Mouse (Mus musculus) kidney, postnatal 0 days (tissue): Measurements from ENCODE around the gene Tmem203. TPM values are rescaled to one million over a fixed set of nuclear protein-coding genes. Genes with fewer than 3 reads are reported as not detected.

Experiments
- ATAC-seq: fragments of 200-750 bp; cut with Nextera tagmentation; replicated peaks from 2 replicates; pipeline ENCODE4 v1.8.0; 2017; ENCODE audit warnings: low read depth, moderate number of reproducible peaks, moderate TSS enrichment, moderate library complexity; ENCODE audit not compliant: low FRiP score
- DNase-seq: peaks from one replicate; pipeline ENCODE4 v3.0.0-alpha.2; 2016; ENCODE audit warnings: low spot score
- H3K27ac ChIP-seq: fragments of 300-500 bp; sonication (generic); 2 replicates; pipeline ENCODE4 v1.5.1; 2014; ENCODE audit warnings: mild to moderate bottlenecking
- H3K27me3 ChIP-seq: fragments of 300-500 bp; sonication (generic); 2 replicates; pipeline ENCODE4 v1.6.1; 2014; ENCODE audit warnings: low read length, mixed read lengths; ENCODE audit not compliant: insufficient read depth
- H3K36me3 ChIP-seq: fragments of 300-500 bp; sonication (generic); 2 replicates; pipeline ENCODE4 v1.6.1; 2014; ENCODE audit warnings: low read length, mixed read lengths; ENCODE audit not compliant: insufficient read depth
- H3K4me1 ChIP-seq: fragments of 300-500 bp; sonication (generic); replicated peaks from 2 replicates; pipeline ENCODE4 v1.6.1; 2014; ENCODE audit warnings: antibody characterized with exemption, low read length, mixed read lengths; ENCODE audit not compliant: insufficient read depth
- H3K4me2 ChIP-seq: fragments of 300-500 bp; sonication (generic); 2 replicates; pipeline ENCODE4 v1.6.1; 2014; ENCODE audit warnings: mild to moderate bottlenecking, low read length, moderate library complexity, mixed read lengths
- H3K4me3 ChIP-seq: fragments of 300-500 bp; sonication (generic); replicated peaks from 2 replicates; pipeline ENCODE4 v1.5.1; 2014; ENCODE audit warnings: low read depth, low read length
- H3K9ac ChIP-seq: fragments of 300-500 bp; sonication (generic); 2 replicates; pipeline ENCODE4 v1.6.1; 2014; ENCODE audit warnings: low read depth, low read length
- H3K9me3 ChIP-seq: fragments of 300-500 bp; sonication (generic); replicated peaks from 2 replicates; pipeline ENCODE4 v1.6.1; 2016; ENCODE audit warnings: low read length, inconsistent platforms, mixed read lengths
- CTCF ChIP-seq: IDR thresholded peaks from 2 replicates; pipeline ENCODE4 v1.5.1; 2016; ENCODE audit warnings: antibody characterized with exemption, low read depth, mild to moderate bottlenecking, moderate library complexity
- WGBS: fragments of 180-500 bp; shearing (Covaris S2); extraction: QIAGEN DNeasy Blood & Tissue Kit; methylation state at CpG from one replicate; pipeline ENCODE4 v1.1.7; 2014; 5-methylcytosine and 5-hydroxymethylcytosine counted together
- polyA plus RNA-seq: library from polyadenylated mRNA; unstranded; fragments of >200 nt; fragmentation: Nextera tagmentation; extraction: Ambion mirVana; gene quantifications from 2 replicates; pipeline ENCODE4 v1.2.1, GENCODE M21; 2015

Tmem203 gene
- polyA plus RNA-seq, 1 experiment from 2014 or later: 46.7 TPM

DNA sequence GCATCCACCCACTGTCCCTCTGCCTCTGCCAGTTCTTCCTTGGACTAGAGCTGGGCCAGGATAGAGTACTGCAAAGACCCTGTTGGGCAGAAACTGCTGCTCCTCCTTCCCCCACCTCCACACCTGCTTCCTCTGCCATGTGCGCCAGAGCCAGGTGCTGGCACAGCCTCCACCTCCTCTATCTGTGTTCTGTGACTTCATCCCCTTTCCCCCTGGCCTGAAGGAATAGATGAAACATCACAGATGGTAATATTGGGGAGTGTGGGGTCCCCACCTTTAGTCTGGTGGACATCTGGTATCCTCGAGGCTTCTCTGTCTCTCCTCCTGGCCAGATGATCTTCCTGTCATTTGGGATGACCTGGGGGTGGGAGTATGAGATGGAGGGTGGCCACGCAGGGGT, 48.2 kb downstream of the Tmem203 start:
- H3K4me1 ChIP-seq: peaks cover 3% of the 10 kb centered on the region; the same call in 1 of the 2 replicates
- no peak for DNase-seq
- 69% methylated on average over 3 of the region's 3 CpGs for WGBS
- H3K9me3 ChIP-seq: no peaks in the 10 kb centered on the region
- TF ChIP-seq CTCF: no peak
- H3K4me2 ChIP-seq: no peak overlapping the region
- H3K36me3 ChIP-seq: no peaks in the 10 kb centered on the region
- H3K27me3 ChIP-seq: peaks cover 5% of the 10 kb centered on the region; the same call in 1 of the 2 replicates
- no peak for ATAC-seq
- no peak overlapping the region for H3K27ac ChIP-seq
- H3K9ac ChIP-seq: no peak overlapping the region
- no peak overlapping the region for H3K4me3 ChIP-seq

DNA sequence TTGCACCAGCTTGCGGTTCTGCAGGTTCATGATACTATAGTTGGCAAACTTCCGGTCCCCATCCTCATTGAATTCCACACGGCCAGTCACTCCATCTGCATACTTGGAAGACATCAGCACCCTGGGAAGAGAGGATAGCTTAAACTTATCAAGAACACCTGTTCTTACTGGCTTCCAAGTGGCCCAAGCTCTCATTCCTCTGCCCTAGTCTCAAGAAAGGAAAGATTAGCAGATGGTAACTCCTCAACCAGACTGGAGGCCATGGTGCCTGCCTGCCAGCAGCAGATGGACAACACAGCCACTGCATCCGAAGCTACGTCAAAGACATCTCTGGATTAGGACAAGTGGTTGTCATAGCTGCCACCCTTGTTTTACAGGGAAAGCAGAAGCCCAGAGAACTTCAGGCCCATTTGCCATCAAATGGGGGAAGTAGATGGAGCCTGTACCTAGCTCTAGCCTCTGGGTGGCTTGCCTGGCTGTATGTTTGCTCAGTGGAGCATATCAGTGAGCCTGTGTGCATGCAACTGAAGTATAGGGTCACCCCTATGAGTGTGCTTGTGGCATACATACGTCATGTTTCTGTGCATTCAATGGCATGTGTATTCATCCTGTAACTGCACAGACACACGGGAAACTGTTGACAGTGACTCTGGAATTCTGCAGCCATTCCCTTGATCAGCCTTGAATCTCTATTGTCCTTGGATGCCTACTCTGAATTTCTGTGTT, 48.9 kb downstream of the Tmem203 start:
- H3K4me3 ChIP-seq: peak overlapping the region; percentile 24; the same call in 1 of the 2 replicates
- peak overlapping the region; percentile 64; the same call in 1 of the 2 replicates for H3K4me2 ChIP-seq
- H3K36me3 ChIP-seq: no peaks in the 10 kb centered on the region
- no peaks in the 10 kb centered on the region for H3K9me3 ChIP-seq
- TF ChIP-seq CTCF: no peak
- peaks cover 5% of the 10 kb centered on the region; the same call in 1 of the 2 replicates for H3K27me3 ChIP-seq
- no peak overlapping the region for H3K9ac ChIP-seq
- peaks cover 3% of the 10 kb centered on the region; the same call in 1 of the 2 replicates for H3K4me1 ChIP-seq
- DNase-seq (no peak), ATAC-seq (no peak)
- H3K27ac ChIP-seq: no peak overlapping the region
- 69% methylated on average over 7 of the region's 7 CpGs for WGBS

DNA sequence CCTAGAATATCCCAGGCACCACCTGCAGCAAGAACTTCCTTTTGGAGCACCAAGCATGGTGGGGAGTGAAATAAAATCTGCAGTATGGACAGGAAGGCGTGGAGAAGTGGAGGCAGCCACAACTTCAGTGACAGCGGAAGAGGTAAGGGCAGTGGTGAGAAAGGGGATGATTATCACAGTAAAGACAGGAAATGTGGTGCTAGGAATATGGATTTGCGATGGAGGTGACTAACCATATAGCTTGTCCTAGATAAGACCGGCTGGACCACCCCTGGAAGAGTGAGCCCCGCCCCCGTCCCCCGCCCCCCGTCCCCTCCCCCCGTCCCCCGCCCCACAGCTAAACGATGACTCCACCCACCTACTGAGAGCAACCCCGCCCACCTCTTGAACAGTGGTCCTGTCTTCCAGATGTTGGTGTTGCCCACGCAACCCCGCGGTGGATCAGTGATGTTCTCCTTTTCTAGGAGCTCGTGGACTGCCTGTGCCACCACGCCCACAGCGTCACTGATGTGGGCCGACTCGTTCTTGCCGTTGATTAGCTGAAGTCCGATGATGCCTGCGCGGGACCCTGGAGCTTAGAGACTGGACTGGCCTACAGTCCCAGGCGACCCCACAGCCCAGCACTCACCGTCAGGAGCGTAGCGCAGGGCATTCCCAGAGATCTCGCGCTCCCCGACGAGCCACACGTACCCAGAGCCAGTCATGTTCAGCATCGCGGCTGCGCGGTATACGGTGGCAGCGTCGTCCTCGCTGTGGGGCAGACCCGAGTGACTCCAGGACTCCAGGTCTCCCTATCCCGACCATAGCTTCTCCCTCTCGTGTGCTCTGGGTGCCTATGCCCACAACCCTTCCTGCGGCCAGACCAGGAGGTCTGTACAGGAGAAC, 49.7 kb downstream of the Tmem203 start:
- H3K36me3 ChIP-seq: no peaks in the 10 kb centered on the region
- peaks cover 3% of the 10 kb centered on the region; the same call in 1 of the 2 replicates for H3K4me1 ChIP-seq
- H3K4me3 ChIP-seq: peak overlapping the region; percentile 24
- H3K27ac ChIP-seq: no peak overlapping the region
- TF ChIP-seq CTCF: no peak
- ATAC-seq (0 out of 2 replicates have a peak, but pooled peaks have one; percentile 36), DNase-seq (peak; percentile 45)
- peak overlapping the region; percentile 64 for H3K4me2 ChIP-seq
- H3K9me3 ChIP-seq: no peaks in the 10 kb centered on the region
- WGBS: 2% methylated on average over 45 of the region's 45 CpGs
- no peak overlapping the region for H3K9ac ChIP-seq
- H3K27me3 ChIP-seq: peaks cover 5% of the 10 kb centered on the region; the same call in 1 of the 2 replicates

Other genes with a start within 250 kb of the Tmem203 start
- 71.0 and 74.6 TPM in 2 replicates for gene Nsmf, start 201.1 kb upstream of the Tmem203 start, polyA plus RNA-seq
- gene Entpd8, start 175.1 kb upstream of the Tmem203 start, polyA plus RNA-seq: 6.2 TPM in 2 replicates
- gene Noxa1, start 160.3 kb upstream of the Tmem203 start, polyA plus RNA-seq: 0.41 and 0.43 TPM in 2 replicates
- gene Nrarp, start 74.7 kb upstream of the Tmem203 start, polyA plus RNA-seq: 19.9 and 21.6 TPM in 2 replicates
- 10.8 and 12.0 TPM in 2 replicates for gene Tor4a, start 58.6 kb upstream of the Tmem203 start, polyA plus RNA-seq
- gene Nelfb, start 44.0 kb upstream of the Tmem203 start, polyA plus RNA-seq: 74.0 and 82.3 TPM in 2 replicates
- 0.29 and 0.43 TPM in 2 replicates for gene Stpg3, start 40.8 kb upstream of the Tmem203 start, polyA plus RNA-seq
- 0.28 and 0.62 TPM in 2 replicates for gene Fam166a, start 36.7 kb upstream of the Tmem203 start, polyA plus RNA-seq
- 339 and 384 TPM in 2 replicates for gene Tubb4b, start 30.7 kb upstream of the Tmem203 start, polyA plus RNA-seq
- gene Slc34a3, start 21.1 kb upstream of the Tmem203 start, polyA plus RNA-seq: 1.5 and 1.6 TPM in 2 replicates
- gene Rnf224, start 18.7 kb upstream of the Tmem203 start, polyA plus RNA-seq: 0.16 and 0.28 TPM in 2 replicates
- gene Rnf208, start 13.2 kb upstream of the Tmem203 start, polyA plus RNA-seq: 24.2 and 27.4 TPM in 2 replicates
- 0.61 and 0.75 TPM in 2 replicates for gene Cysrt1, start 13.0 kb upstream of the Tmem203 start, polyA plus RNA-seq
- 2.7 and 3.7 TPM in 2 replicates for gene AL732309.1, start 8.6 kb upstream of the Tmem203 start, polyA plus RNA-seq
- 17.1 and 18.0 TPM in 2 replicates for gene Tprn, start 7.2 kb downstream of the Tmem203 start, polyA plus RNA-seq
- 172 TPM in 2 replicates for gene Ssna1, start 17.0 kb downstream of the Tmem203 start, polyA plus RNA-seq
- 79.4 and 84.0 TPM in 2 replicates for gene Anapc2, start 17.0 kb downstream of the Tmem203 start, polyA plus RNA-seq
- not detected in 2 replicates for gene Tmem210, start 32.7 kb downstream of the Tmem203 start, polyA plus RNA-seq
- 0.29 and 0.48 TPM in 2 replicates for gene Lrrc26, start 34.5 kb downstream of the Tmem203 start, polyA plus RNA-seq
- 0.58 and 0.66 TPM in 2 replicates for gene Grin1, start 63.7 kb downstream of the Tmem203 start, polyA plus RNA-seq
- 57.9 and 59.6 TPM in 2 replicates for gene Man1b1, start 76.9 kb downstream of the Tmem203 start, polyA plus RNA-seq
- gene Dpp7, start 100.9 kb downstream of the Tmem203 start, polyA plus RNA-seq: 28.5 and 31.5 TPM in 2 replicates
- gene Uap1l1, start 110.2 kb downstream of the Tmem203 start, polyA plus RNA-seq: 80.5 and 92.8 TPM in 2 replicates
- gene Sapcd2, start 116.9 kb downstream of the Tmem203 start, polyA plus RNA-seq: 17.9 and 19.3 TPM in 2 replicates
- 6.9 and 7.8 TPM in 2 replicates for gene Entpd2, start 140.4 kb downstream of the Tmem203 start, polyA plus RNA-seq
- gene Npdc1, start 143.9 kb downstream of the Tmem203 start, polyA plus RNA-seq: 43.9 and 49.9 TPM in 2 replicates
- 0.06 TPM in 1 of 2 replicates, not detected in the other for gene Fut7, start 167.8 kb downstream of the Tmem203 start, polyA plus RNA-seq
- gene Abca2, start 173.3 kb downstream of the Tmem203 start, polyA plus RNA-seq: 9.7 and 9.8 TPM in 2 replicates
- 7.7 and 10.3 TPM in 2 replicates for gene Clic3, start 201.4 kb downstream of the Tmem203 start, polyA plus RNA-seq
- 42.0 and 45.0 TPM in 2 replicates for gene Paxx, start 205.7 kb downstream of the Tmem203 start, polyA plus RNA-seq
- gene Ptgds, start 214.6 kb downstream of the Tmem203 start, polyA plus RNA-seq: 11.5 and 13.1 TPM in 2 replicates
- gene Lcn12, start 238.5 kb downstream of the Tmem203 start, polyA plus RNA-seq: not detected in 2 replicates
- 65.7 and 71.1 TPM in 2 replicates for gene Fbxw5, start 245.3 kb downstream of the Tmem203 start, polyA plus RNA-seq
- 7.9 and 9.6 TPM in 2 replicates for gene C8g, start 246.3 kb downstream of the Tmem203 start, polyA plus RNA-seq